24 mouse cellular contexts compared by ENCODE assay signal in genomic region chr10:79468431-79468830, GRCm38 (mm10). TPM values are rescaled to one million over a fixed set of nuclear protein-coding genes. Genes with fewer than 3 reads are reported as not detected.
"Had no signal": no experiment of that assay in that cellular context is flagged by ENCODE, and none has a peak within 500 bp of the region (broad histone marks: within the 10 kb centered on the region; RNA-seq: fewer than 3 reads in every experiment).

TSS of gene Vmn2r83 (plus strand) at chr10:79468731.

- H3K4me3 ChIP-seq: neural tube, embryonic 13.5 days; neural tube, embryonic 15.5 days; stomach, embryonic 15.5 days had no signal

- H3K4me1 ChIP-seq: neural tube, embryonic 13.5 days; neural tube, embryonic 15.5 days; stomach, embryonic 15.5 days had no signal

- H3K4me2 ChIP-seq: neural tube, embryonic 13.5 days; neural tube, embryonic 15.5 days; stomach, embryonic 15.5 days had no signal

- H3K9ac ChIP-seq: neural tube, embryonic 13.5 days; neural tube, embryonic 15.5 days; stomach, embryonic 15.5 days had no signal

- DNase-seq: retina, postnatal 1 day; right cerebral cortex, adult 18-20 months; right cerebral cortex, postnatal 14 days; right cerebral cortex, postnatal 25 days; right cerebral cortex, postnatal 4 days; spleen, adult 18-20 months; thymus, adult 18-20 months; thymus, adult 2 months; thymus, postnatal 14 days; thymus, postnatal 25 days; thymus, postnatal 36 days; thymus, postnatal 4 days had no signal

- H3K9me3 ChIP-seq: neural tube, embryonic 13.5 days; neural tube, embryonic 15.5 days; stomach, embryonic 15.5 days had no signal

- H3K27ac ChIP-seq: neural tube, embryonic 13.5 days; neural tube, embryonic 15.5 days; stomach, embryonic 15.5 days; stomach, postnatal 0 days had no signal

- H3K36me3 ChIP-seq: neural tube, embryonic 13.5 days; neural tube, embryonic 15.5 days; stomach, embryonic 15.5 days had no signal

- H3K27me3 ChIP-seq: neural tube, embryonic 13.5 days; neural tube, embryonic 15.5 days; stomach, embryonic 15.5 days had no signal

RNA-seq across cellular contexts. Expression of gene Vmn2r83, which starts in this region (rescaled TPM):
- polyA plus RNA-seq: neural tube, embryonic 13.5 days; neural tube, embryonic 14.5 days; small intestine, adult 2 months; spleen, adult 2 months; stomach, embryonic 14.5 days; stomach, embryonic 15.5 days; stomach, embryonic 16.5 days; stomach, postnatal 0 days; testis, adult 2 months; thymus, adult 2 months; thymus, postnatal 0 days; urinary bladder, adult 2 months had no signal
